Mouse (Mus musculus): ENCODE results near the gene Cobl. TPM values are rescaled to one million over a fixed set of nuclear protein-coding genes. Genes with fewer than 3 reads are reported as not detected.

Gene Cobl
- total and polyA plus RNA-seq, 3 experiments: 13.2 to 18.0 (median 14.7) TPM

DNA sequence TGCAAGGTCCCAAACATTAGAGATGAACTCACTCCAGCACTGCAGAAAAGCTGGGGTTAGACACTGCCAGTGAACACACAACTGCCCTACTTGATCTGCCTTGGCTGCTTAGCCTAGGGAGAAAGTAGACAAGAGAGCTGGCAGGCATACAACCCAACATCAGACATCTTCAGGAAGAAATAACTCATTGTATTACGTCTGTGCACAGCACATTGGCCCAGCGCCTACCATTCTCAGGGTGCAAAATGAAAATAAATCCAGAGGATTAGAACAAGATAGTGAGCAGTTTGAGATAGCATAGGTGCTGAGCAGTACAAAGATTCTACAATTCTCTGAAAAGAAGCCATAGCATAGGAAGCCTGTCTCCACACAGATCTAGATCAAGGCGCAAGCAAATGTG lies 109.1 kb downstream of the Cobl start:
- TF ChIP-seq EP300 (IDR thresholded peaks at IDR 0.05; ENCODE audit: insufficient read depth, low read depth, low read length): no peak
- no peak for TF ChIP-seq CTCF (IDR thresholded peaks at IDR 0.05)
- no peak for TF ChIP-seq POLR2A (IDR thresholded peaks at IDR 0.05; ENCODE audit: insufficient read depth, low read depth, low read length)
- Histone ChIP-seq H3K4me3 (no peak overlapping the region), H3K27me3 (ENCODE audit: control insufficient read depth, insufficient read depth, low read length) (no peaks in the 10 kb centered on the region), H3K79me2 (replicated peaks; ENCODE audit: control insufficient read depth, insufficient read depth, low read length) (no peaks in the 10 kb centered on the region), H3K4me1 (ENCODE audit: control insufficient read depth, insufficient read depth, low read length) (peaks cover 8% of the 10 kb centered on the region), H3K36me3 (ENCODE audit: control insufficient read depth, insufficient read depth, low read length) (0 out of 2 replicates have a peak, but pooled peaks cover 2% of the 10 kb centered on the region), H3K27ac (peak overlapping the region; percentile 26; the same call in 1 of the 2 replicates), H3K9ac (ENCODE audit: low read depth, low read length) (no peak overlapping the region)
- peak in 1 of 2 experiments; percentile 32 for DNase-seq
- intact Hi-C loops (cut with DNase I): loop anchor here (2.0 to 5.0 kb wide), 2 partner anchors 19 to 63 kb away; no protein-coding TSS in a partner anchor
- WGBS: 57% methylated on average over 3 of the region's 3 CpGs

- no peak for TF ChIP-seq POLR2A (IDR thresholded peaks at IDR 0.05; ENCODE audit: insufficient read depth, low read depth, low read length)
- TF ChIP-seq CTCF (IDR thresholded peaks at IDR 0.05): no peak
- no peak for TF ChIP-seq EP300 (IDR thresholded peaks at IDR 0.05; ENCODE audit: insufficient read depth, low read depth, low read length)
- Histone ChIP-seq H3K36me3 (ENCODE audit: control insufficient read depth, insufficient read depth, low read length) (peaks cover 16% of the 10 kb centered on the region), H3K4me3 (no peak overlapping the region), H3K27me3 (ENCODE audit: control insufficient read depth, insufficient read depth, low read length) (no peaks in the 10 kb centered on the region), H3K27ac (no peak overlapping the region), H3K4me1 (ENCODE audit: control insufficient read depth, insufficient read depth, low read length) (peaks cover 5% of the 10 kb centered on the region), H3K9ac (ENCODE audit: low read depth, low read length) (no peak overlapping the region), H3K79me2 (replicated peaks; ENCODE audit: control insufficient read depth, insufficient read depth, low read length) (no peaks in the 10 kb centered on the region)
- WGBS: 79% methylated on average over 3 of the region's 3 CpGs
- intact Hi-C loops (cut with DNase I): no loop called here
- DNase-seq: no peak
These were observed 113.7 kb downstream of the Cobl start for GRCm38 (mm10) chr11:12350986-12351546.

DNA sequence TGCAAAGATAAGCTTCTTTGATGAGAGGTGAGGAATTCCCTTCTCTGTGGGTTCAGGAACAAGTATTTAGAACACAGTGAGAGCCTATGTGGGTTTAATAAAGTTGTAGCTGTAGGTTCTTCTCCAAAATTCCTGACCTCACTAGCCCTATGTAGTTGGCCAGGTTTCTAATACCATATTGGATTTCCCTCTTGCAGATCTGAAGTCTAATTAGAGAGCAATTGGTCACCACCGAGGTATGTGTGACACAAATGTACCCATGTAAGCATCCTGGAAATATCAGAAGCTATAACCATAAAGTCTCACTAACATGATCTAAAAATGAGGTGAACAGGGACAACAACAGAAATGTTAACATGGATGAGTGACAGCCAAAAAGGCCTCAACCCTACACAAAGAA lies 114.7 kb downstream of the Cobl start:
- 72% methylated on average over 1 of the region's 1 CpGs for WGBS
- H3K4me3 ChIP-seq: no peak overlapping the region
- H3K36me3 ChIP-seq (ENCODE audit: control insufficient read depth, insufficient read depth, low read length): peaks cover 14% of the 10 kb centered on the region
- H3K79me2 ChIP-seq (replicated peaks; ENCODE audit: control insufficient read depth, insufficient read depth, low read length): no peaks in the 10 kb centered on the region
- no peaks in the 10 kb centered on the region for H3K4me1 ChIP-seq (ENCODE audit: control insufficient read depth, insufficient read depth, low read length)
- DNase-seq: no peak
- H3K9ac ChIP-seq (ENCODE audit: low read depth, low read length): no peak overlapping the region
- no peaks in the 10 kb centered on the region for H3K27me3 ChIP-seq (ENCODE audit: control insufficient read depth, insufficient read depth, low read length)
- intact Hi-C loops (cut with DNase I): no loop called here
- TF ChIP-seq EP300 (IDR thresholded peaks at IDR 0.05; ENCODE audit: insufficient read depth, low read depth, low read length): no peak
- no peak for TF ChIP-seq POLR2A (IDR thresholded peaks at IDR 0.05; ENCODE audit: insufficient read depth, low read depth, low read length)
- no peak for TF ChIP-seq CTCF (IDR thresholded peaks at IDR 0.05)
- H3K27ac ChIP-seq: no peak overlapping the region

GRCm38 (mm10) chr11:12346486-12346885 lies 118.3 kb downstream of the Cobl start:
- WGBS: 33% methylated on average over 2 of the region's 2 CpGs
- H3K4me3 ChIP-seq: no peak overlapping the region
- intact Hi-C loops (cut with DNase I): no loop called here

GRCm38 (mm10) chr11:12343686-12344085 lies 121.1 kb downstream of the Cobl start:
- DNase-seq: no peak
- TF ChIP-seq EP300 (IDR thresholded peaks at IDR 0.05; ENCODE audit: insufficient read depth, low read depth, low read length) (no peak), POLR2A (IDR thresholded peaks at IDR 0.05; ENCODE audit: insufficient read depth, low read depth, low read length) (no peak), CTCF (IDR thresholded peaks at IDR 0.05) (no peak)
- intact Hi-C loops (cut with DNase I): no loop called here
- Histone ChIP-seq H3K27ac (no peak overlapping the region), H3K4me3 (no peak overlapping the region), H3K27me3 (ENCODE audit: control insufficient read depth, insufficient read depth, low read length) (no peaks in the 10 kb centered on the region), H3K79me2 (replicated peaks; ENCODE audit: control insufficient read depth, insufficient read depth, low read length) (no peaks in the 10 kb centered on the region), H3K9ac (ENCODE audit: low read depth, low read length) (no peak overlapping the region), H3K4me1 (ENCODE audit: control insufficient read depth, insufficient read depth, low read length) (no peaks in the 10 kb centered on the region), H3K36me3 (ENCODE audit: control insufficient read depth, insufficient read depth, low read length) (peaks cover 12% of the 10 kb centered on the region)
- 88% methylated on average over 4 of the region's 4 CpGs for WGBS

More at GRCm38 (mm10) chr11:12346486-12346885, 118.3 kb downstream of the Cobl start:
- Histone ChIP-seq H3K4me1 (ENCODE audit: control insufficient read depth, insufficient read depth, low read length) (no peaks in the 10 kb centered on the region), H3K27ac (no peak overlapping the region), H3K79me2 (replicated peaks; ENCODE audit: control insufficient read depth, insufficient read depth, low read length) (no peaks in the 10 kb centered on the region), H3K9ac (ENCODE audit: low read depth, low read length) (no peak overlapping the region), H3K36me3 (ENCODE audit: control insufficient read depth, insufficient read depth, low read length) (peaks cover 14% of the 10 kb centered on the region), H3K27me3 (ENCODE audit: control insufficient read depth, insufficient read depth, low read length) (no peaks in the 10 kb centered on the region)
- DNase-seq: no peak
- TF ChIP-seq EP300 (IDR thresholded peaks at IDR 0.05; ENCODE audit: insufficient read depth, low read depth, low read length) (no peak), CTCF (IDR thresholded peaks at IDR 0.05) (no peak), POLR2A (IDR thresholded peaks at IDR 0.05; ENCODE audit: insufficient read depth, low read depth, low read length) (no peak)

- Histone ChIP-seq H3K36me3 (ENCODE audit: control insufficient read depth, insufficient read depth, low read length) (peaks cover 16% of the 10 kb centered on the region), H3K4me1 (ENCODE audit: control insufficient read depth, insufficient read depth, low read length) (peaks cover 11% of the 10 kb centered on the region), H3K9ac (ENCODE audit: low read depth, low read length) (no peak overlapping the region), H3K4me3 (no peak overlapping the region), H3K27me3 (ENCODE audit: control insufficient read depth, insufficient read depth, low read length) (no peaks in the 10 kb centered on the region), H3K27ac (no peak overlapping the region), H3K79me2 (replicated peaks; ENCODE audit: control insufficient read depth, insufficient read depth, low read length) (no peaks in the 10 kb centered on the region)
- TF ChIP-seq EP300 (IDR thresholded peaks at IDR 0.05; ENCODE audit: insufficient read depth, low read depth, low read length) (no peak), POLR2A (IDR thresholded peaks at IDR 0.05; ENCODE audit: insufficient read depth, low read depth, low read length) (no peak), CTCF (IDR thresholded peaks at IDR 0.05) (no peak)
- DNase-seq: no peak
- intact Hi-C loops (cut with DNase I): no loop called here
These were observed 124.1 kb downstream of the Cobl start for GRCm38 (mm10) chr11:12340697-12341096.

Measured in heart, adult 2 months (tissue).